In genomic region chr1:165837546-165837945, GRCm38 (mm10) we compare ENCODE assay signal across 9 mouse cellular contexts. TPM values are rescaled to one million over a fixed set of nuclear protein-coding genes. Genes with fewer than 3 reads are reported as not detected.
DNase-seq lines count a peak whose midpoint lies in the region; ATAC-seq and TF ChIP-seq lines count a peak whose summit lies in the region.
"Had no signal": no experiment of that assay in that cellular context is flagged by ENCODE, and none has a peak within 500 bp of the region (broad histone marks: within the 10 kb centered on the region; RNA-seq: fewer than 3 reads in every experiment).

No protein-coding gene starts in this region.

- 23% methylated on average over 8 of the region's 8 CpGs for WGBS in forebrain, embryonic 13.5 days
- 18% methylated on average over 8 of the region's 8 CpGs for WGBS in forebrain, embryonic 12.5 days
- WGBS in midbrain, embryonic 10.5 days: 37% methylated on average over 8 of the region's 8 CpGs
- 22% methylated on average over 8 of the region's 8 CpGs for WGBS in midbrain, postnatal 0 days
- 19% methylated on average over 8 of the region's 8 CpGs for WGBS in hindbrain, embryonic 14.5 days
- WGBS in neural tube, embryonic 14.5 days: 15% methylated on average over 8 of the region's 8 CpGs

- no peak for TF ChIP-seq CTCF in midbrain, postnatal 0 days (IDR thresholded peaks at IDR 0.05)

- peaks cover 45% of the 10 kb centered on the region for H3K4me1 ChIP-seq in forebrain, embryonic 13.5 days
- H3K4me1 ChIP-seq in forebrain, embryonic 12.5 days: peaks cover 48% of the 10 kb centered on the region
- peaks cover 63% of the 10 kb centered on the region for H3K4me1 ChIP-seq in midbrain, embryonic 10.5 days
- H3K4me1 ChIP-seq in midbrain, postnatal 0 days (ENCODE audit: insufficient read depth, low read length): no peaks in the 10 kb centered on the region
- H3K4me1 ChIP-seq in hindbrain, embryonic 14.5 days (replicated peaks; ENCODE audit: control insufficient read depth, insufficient read depth, low read length): peaks cover 47% of the 10 kb centered on the region
- H3K4me1 ChIP-seq in neural tube, embryonic 14.5 days (ENCODE audit: control insufficient read depth, insufficient read depth, low read length): peaks cover 40% of the 10 kb centered on the region

- no peaks in the 10 kb centered on the region for H3K9me3 ChIP-seq in forebrain, embryonic 13.5 days (replicated peaks)
- H3K9me3 ChIP-seq in forebrain, embryonic 12.5 days: no peaks in the 10 kb centered on the region
- no peaks in the 10 kb centered on the region for H3K9me3 ChIP-seq in midbrain, embryonic 10.5 days (replicated peaks)
- H3K9me3 ChIP-seq in midbrain, postnatal 0 days (ENCODE audit: low read length): no peaks in the 10 kb centered on the region
- H3K9me3 ChIP-seq in hindbrain, embryonic 14.5 days (ENCODE audit: control insufficient read depth, low read length): no peaks in the 10 kb centered on the region
- H3K9me3 ChIP-seq in neural tube, embryonic 14.5 days (ENCODE audit: control insufficient read depth, low read length): no peaks in the 10 kb centered on the region
- H3K9me3 ChIP-seq: limb, embryonic 13.5 days had no signal

- H3K4me3 ChIP-seq in forebrain, embryonic 13.5 days: no peak overlapping the region
- H3K4me3 ChIP-seq in forebrain, embryonic 12.5 days (replicated peaks): no peak overlapping the region
- H3K4me3 ChIP-seq in midbrain, embryonic 10.5 days: no peak overlapping the region
- no peak overlapping the region for H3K4me3 ChIP-seq in midbrain, postnatal 0 days (ENCODE audit: low read depth, low read length)
- no peak overlapping the region for H3K4me3 ChIP-seq in hindbrain, embryonic 14.5 days (replicated peaks; ENCODE audit: low read length)
- no peak overlapping the region for H3K4me3 ChIP-seq in neural tube, embryonic 14.5 days (ENCODE audit: low read depth, low read length)
- H3K4me3 ChIP-seq: limb, embryonic 13.5 days had no signal

- no peak for ATAC-seq in forebrain, embryonic 13.5 days
- no peak for ATAC-seq in forebrain, embryonic 12.5 days (ENCODE audit: low FRiP score)
- no peak for ATAC-seq in midbrain, postnatal 0 days (ENCODE audit: low FRiP score)
- ATAC-seq in hindbrain, embryonic 14.5 days (ENCODE audit: low FRiP score): no peak
- no peak for ATAC-seq in neural tube, embryonic 14.5 days (ENCODE audit: low read depth)
- ATAC-seq in erythroblast, adult 5-6 weeks (replicated peaks; ENCODE audit: low FRiP score, poor library complexity, severe bottlenecking): no peak

- DNase-seq in midbrain, embryonic 10.5 days (ENCODE audit: low spot score): no peak
- DNase-seq in midbrain, postnatal 0 days (ENCODE audit: low spot score): no peak
- DNase-seq in hindbrain, embryonic 14.5 days (ENCODE audit: low spot score): no peak
- DNase-seq in spleen, postnatal 36 days (ENCODE audit: low spot score in 2 of 2): no peak

- peak overlapping the region; percentile 27; the same call in 1 of the 2 replicates for H3K9ac ChIP-seq in forebrain, embryonic 13.5 days
- no peak overlapping the region for H3K9ac ChIP-seq in forebrain, embryonic 12.5 days
- no peak overlapping the region for H3K9ac ChIP-seq in midbrain, postnatal 0 days (replicated peaks; ENCODE audit: low read length, poor library complexity, severe bottlenecking)
- H3K9ac ChIP-seq in hindbrain, embryonic 14.5 days: 0 out of 2 replicates have a peak overlapping the region, but pooled peaks have one; percentile 24
- H3K9ac ChIP-seq in neural tube, embryonic 14.5 days (replicated peaks; ENCODE audit: low read depth, low read length): no peak overlapping the region
- H3K9ac ChIP-seq: limb, embryonic 13.5 days had no signal

- peaks cover 78% of the 10 kb centered on the region for H3K27me3 ChIP-seq in forebrain, embryonic 13.5 days
- H3K27me3 ChIP-seq in forebrain, embryonic 12.5 days: peaks cover 74% of the 10 kb centered on the region
- peaks cover 79% of the 10 kb centered on the region for H3K27me3 ChIP-seq in midbrain, embryonic 10.5 days (ENCODE audit: low read depth, poor library complexity, severe bottlenecking)
- peaks cover 2% of the 10 kb centered on the region; the same call in 1 of the 2 replicates for H3K27me3 ChIP-seq in midbrain, postnatal 0 days (ENCODE audit: insufficient read depth, low read length)
- peaks cover 15% of the 10 kb centered on the region for H3K27me3 ChIP-seq in hindbrain, embryonic 14.5 days (ENCODE audit: control insufficient read depth, insufficient read depth, low read length)
- peaks cover 8% of the 10 kb centered on the region; the same call in 1 of the 2 replicates for H3K27me3 ChIP-seq in neural tube, embryonic 14.5 days (ENCODE audit: control insufficient read depth, insufficient read depth, low read length)

- H3K4me2 ChIP-seq in forebrain, embryonic 13.5 days: no peak overlapping the region
- H3K4me2 ChIP-seq in forebrain, embryonic 12.5 days: no peak overlapping the region
- no peak overlapping the region for H3K4me2 ChIP-seq in midbrain, postnatal 0 days (ENCODE audit: low read depth, low read length, poor library complexity, severe bottlenecking)
- 0 out of 2 replicates have a peak overlapping the region, but pooled peaks have one; percentile 8 for H3K4me2 ChIP-seq in hindbrain, embryonic 14.5 days (replicated peaks)
- no peak overlapping the region for H3K4me2 ChIP-seq in neural tube, embryonic 14.5 days (ENCODE audit: low read depth, low read length)
- H3K4me2 ChIP-seq: limb, embryonic 13.5 days had no signal

- no peaks in the 10 kb centered on the region for H3K36me3 ChIP-seq in forebrain, embryonic 13.5 days (ENCODE audit: poor library complexity, severe bottlenecking)
- H3K36me3 ChIP-seq in forebrain, embryonic 12.5 days (replicated peaks): no peaks in the 10 kb centered on the region
- H3K36me3 ChIP-seq in midbrain, embryonic 10.5 days: no peaks in the 10 kb centered on the region
- H3K36me3 ChIP-seq in midbrain, postnatal 0 days (ENCODE audit: insufficient read depth, low read length): no peaks in the 10 kb centered on the region
- no peaks in the 10 kb centered on the region for H3K36me3 ChIP-seq in hindbrain, embryonic 14.5 days (replicated peaks; ENCODE audit: control insufficient read depth, insufficient read depth)
- no peaks in the 10 kb centered on the region for H3K36me3 ChIP-seq in neural tube, embryonic 14.5 days (ENCODE audit: control insufficient read depth, insufficient read depth, low read length)
- H3K36me3 ChIP-seq: limb, embryonic 13.5 days had no signal

- peak overlapping the region; percentile 63 for H3K27ac ChIP-seq in forebrain, embryonic 13.5 days
- H3K27ac ChIP-seq in forebrain, embryonic 12.5 days: no peak overlapping the region
- H3K27ac ChIP-seq in midbrain, embryonic 10.5 days (replicated peaks): peak overlapping the region; percentile 70
- H3K27ac ChIP-seq in midbrain, postnatal 0 days (ENCODE audit: low read depth, low read length): no peak overlapping the region
- H3K27ac ChIP-seq in hindbrain, embryonic 14.5 days: peak overlapping the region; percentile 84
- peak overlapping the region; percentile 73 for H3K27ac ChIP-seq in neural tube, embryonic 14.5 days (ENCODE audit: low read depth, low read length)
- H3K27ac ChIP-seq: limb, embryonic 13.5 days had no signal

RNA-seq across cellular contexts. Expression of gene Cd247, which starts 49.1 kb away (rescaled TPM):
- 0.63 and 2.2 TPM in 2 replicates for polyA plus RNA-seq in forebrain, embryonic 13.5 days (2015; fragmentation: Nextera tagmentation; extraction: Ambion mirVana)
- 1.1 and 2.4 TPM in 2 replicates for polyA plus RNA-seq in forebrain, embryonic 12.5 days (2016; fragmentation: Nextera tagmentation; extraction: Ambion mirVana)
- polyA plus RNA-seq in midbrain, embryonic 10.5 days (2016; fragmentation: Nextera tagmentation; extraction: Ambion mirVana): 1.6 and 2.7 TPM in 2 replicates
- 0.66 TPM in 1 of 2 replicates, not detected in the other for total RNA-seq in midbrain, postnatal 0 days (2014; rRNA removed)
- 0.59 and 0.83 TPM in 2 replicates for polyA plus RNA-seq in midbrain, postnatal 0 days (2015; fragmentation: Nextera tagmentation; extraction: Ambion mirVana)
- polyA plus RNA-seq in hindbrain, embryonic 14.5 days (2014; fragmentation: Nextera tagmentation; extraction: Ambion mirVana): 0.54 and 0.90 TPM in 2 replicates
- polyA plus RNA-seq in neural tube, embryonic 14.5 days (2014; fragmentation: Nextera tagmentation; extraction: Ambion mirVana): 0.99 and 1.1 TPM in 2 replicates
- total RNA-seq in erythroblast, adult 5-6 weeks (2015; ENCODE audit: low replicate concordance): 1.0 TPM in 1 of 2 replicates, not detected in the other
- total RNA-seq in erythroblast, adult 5-6 weeks (2017; ENCODE audit: low replicate concordance): 0.68 and 4.2 TPM in 2 replicates

Comparison
In these comparisons a context has a peak if more than half of its experiments do, and no peak if none do; other contexts are left out.
1. H3K27ac ChIP-seq: peak in forebrain, embryonic 13.5 days (single experiment), midbrain, embryonic 10.5 days (single experiment), hindbrain, embryonic 14.5 days (single experiment) and neural tube, embryonic 14.5 days (single experiment); none in forebrain, embryonic 12.5 days (single experiment) and midbrain, postnatal 0 days (single experiment).
2. H3K9ac ChIP-seq: peak in forebrain, embryonic 13.5 days (single experiment) and hindbrain, embryonic 14.5 days (single experiment); none in forebrain, embryonic 12.5 days (single experiment), midbrain, postnatal 0 days (single experiment) and neural tube, embryonic 14.5 days (single experiment).